Mouse (Mus musculus): ENCODE results near the gene Cryba2. TPM values are rescaled to one million over a fixed set of nuclear protein-coding genes. Genes with fewer than 3 reads are reported as not detected.

The Cryba2 gene
- polyA plus RNA-seq (2015; fragmentation: Nextera tagmentation; extraction: Ambion mirVana) = 0.50 and 0.93 TPM in 2 replicates

DNA sequence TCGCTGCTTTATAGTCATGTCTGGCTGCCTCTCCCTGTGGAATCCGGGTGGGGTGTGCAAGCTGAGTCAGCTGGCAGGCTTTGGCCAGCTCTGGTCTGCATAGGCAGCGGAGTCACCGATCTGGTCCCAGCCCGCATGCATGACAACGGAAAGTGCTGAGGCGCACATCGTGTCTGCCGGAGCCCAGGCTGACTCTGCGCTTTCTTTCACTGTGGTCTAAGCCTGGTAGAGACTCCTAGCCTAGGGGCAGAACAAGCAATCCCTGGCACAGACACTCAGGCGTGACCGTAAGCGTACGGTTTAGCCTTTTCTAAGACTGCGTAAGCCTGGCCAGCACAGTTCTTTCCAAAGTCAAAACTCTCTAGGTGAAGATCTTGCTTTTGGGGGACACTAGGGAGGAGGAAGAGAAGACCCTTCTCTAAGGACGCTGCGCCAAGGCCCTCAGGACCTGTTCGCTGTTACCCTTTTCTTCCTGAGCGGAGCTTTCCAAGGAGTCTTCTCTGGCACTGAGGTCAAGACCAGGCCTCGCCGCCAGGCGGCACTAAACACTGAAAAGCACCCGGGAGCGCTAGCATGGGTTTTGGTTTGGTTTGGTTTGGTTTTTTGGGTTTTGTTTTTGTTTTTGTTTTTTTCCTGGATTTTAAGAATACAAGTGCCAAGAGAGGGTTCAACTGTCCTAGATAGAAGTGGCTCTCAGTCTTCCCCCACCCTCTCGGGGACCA lies at the start of gene Cryba2:
TSS of gene Cryba2 (minus strand) at position 10 of the 722 bp plus-strand sequence.
- H3K36me3 ChIP-seq (ENCODE audit: control insufficient read depth, insufficient read depth, low read length) = no peaks in the 10 kb centered on the region
- no peaks in the 10 kb centered on the region for H3K9me3 ChIP-seq (ENCODE audit: control insufficient read depth, low read length)
- DNase-seq (ENCODE audit: low spot score) = peak; percentile 76
- H3K4me1 ChIP-seq (replicated peaks; ENCODE audit: control insufficient read depth, insufficient read depth) = no peaks in the 10 kb centered on the region
- peak within 1 kb of the TSS; percentile 14; the same call in 1 of the 2 replicates for H3K4me2 ChIP-seq (replicated peaks; ENCODE audit: low read depth)
- no peak within 1 kb of the TSS for H3K27ac ChIP-seq (replicated peaks)
- ATAC-seq (ENCODE audit: low FRiP score, low TSS enrichment) = peak; percentile 48; the same call in 1 of the 2 replicates
- no peak within 1 kb of the TSS for H3K9ac ChIP-seq (ENCODE audit: low read length)
- WGBS = 4% methylated on average over 25 of the region's 25 CpGs
- H3K27me3 ChIP-seq (ENCODE audit: control insufficient read depth, insufficient read depth, low read length) = peaks cover 13% of the 10 kb centered on the region; the same call in 1 of the 2 replicates
- no peak within 1 kb of the TSS; the same call in 1 of the 2 replicates for H3K4me3 ChIP-seq (ENCODE audit: low read depth, low read length)
- no peak for TF ChIP-seq EP300 (optimal IDR thresholded peaks at IDR 0.05)
- peak; percentile 82 for TF ChIP-seq CTCF (IDR thresholded peaks at IDR 0.05; ENCODE audit: low read depth)

DNA sequence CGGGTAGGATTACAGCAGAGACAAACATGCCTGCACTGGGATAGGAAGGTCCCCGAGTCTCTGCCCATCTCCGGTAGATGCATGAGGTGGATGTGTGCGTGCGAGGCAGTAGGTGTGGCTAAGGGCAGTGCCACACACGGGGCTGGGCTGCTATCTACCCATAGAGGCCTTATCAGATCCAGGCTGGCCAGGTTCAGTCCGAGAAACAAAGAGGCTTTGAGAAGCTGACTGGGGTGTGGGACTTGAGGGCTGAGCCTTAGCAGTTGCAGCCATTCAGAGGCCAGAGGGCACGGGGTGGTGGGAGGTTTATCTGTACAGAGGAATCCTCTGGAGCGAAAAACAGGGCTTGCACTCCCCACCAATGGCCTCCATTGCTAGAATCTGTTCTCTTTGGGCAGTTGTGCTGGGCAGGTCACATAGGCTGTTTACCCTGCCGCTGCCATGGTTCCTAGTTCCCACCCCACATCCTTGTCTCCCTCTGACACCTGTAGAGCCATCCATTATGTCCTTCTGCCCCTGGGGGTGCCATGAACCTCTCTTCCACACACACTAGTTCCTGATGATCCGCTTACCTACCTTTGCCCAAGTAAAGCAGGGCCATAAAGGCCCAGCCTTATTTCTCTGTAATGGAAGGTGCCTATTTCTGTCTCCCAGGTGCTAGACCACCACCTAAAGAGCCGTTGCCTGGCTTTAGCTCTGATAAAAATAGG lies 48.9 kb upstream of the Cryba2 start:
- peak; percentile 87 for ATAC-seq (ENCODE audit: low FRiP score, low TSS enrichment)
- Histone ChIP-seq H3K36me3 (ENCODE audit: control insufficient read depth, insufficient read depth, low read length) (no peaks in the 10 kb centered on the region), H3K27ac (replicated peaks) (no peak overlapping the region; the same call in 1 of the 2 replicates), H3K9ac (ENCODE audit: low read length) (no peak overlapping the region), H3K9me3 (ENCODE audit: control insufficient read depth, low read length) (no peaks in the 10 kb centered on the region), H3K27me3 (ENCODE audit: control insufficient read depth, insufficient read depth, low read length) (no peaks in the 10 kb centered on the region; the same call in 1 of the 2 replicates), H3K4me1 (replicated peaks; ENCODE audit: control insufficient read depth, insufficient read depth) (no peaks in the 10 kb centered on the region), H3K4me3 (ENCODE audit: low read depth, low read length) (no peak overlapping the region), H3K4me2 (replicated peaks; ENCODE audit: low read depth) (no peak overlapping the region)
- DNase-seq (ENCODE audit: low spot score) = peak; percentile 70
- TF ChIP-seq EP300 (optimal IDR thresholded peaks at IDR 0.05) (no peak), CTCF (IDR thresholded peaks at IDR 0.05; ENCODE audit: low read depth) (no peak)
- WGBS = 40% methylated on average over 12 of the region's 12 CpGs

DNA sequence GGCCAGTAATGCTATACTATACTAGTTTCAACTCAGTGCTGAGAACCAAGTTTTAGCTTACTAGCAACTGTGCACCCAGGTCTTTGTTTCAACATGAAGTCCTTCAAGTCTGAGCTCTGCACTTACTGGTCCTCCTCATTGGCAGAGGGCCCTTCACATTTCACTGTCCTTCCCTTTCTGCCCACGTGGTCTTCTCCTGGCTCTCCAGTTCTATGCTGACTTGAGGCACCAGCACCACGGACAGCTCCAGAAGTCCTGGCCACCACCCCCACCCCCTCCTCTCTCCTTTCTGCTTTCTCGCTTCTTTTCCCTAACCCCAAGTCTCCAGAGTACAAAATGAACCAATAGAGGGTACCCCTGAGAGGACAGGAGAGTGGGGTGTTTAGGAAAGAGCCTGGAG lies 46.8 kb upstream of the Cryba2 start:
- no peaks in the 10 kb centered on the region for H3K4me1 ChIP-seq (replicated peaks; ENCODE audit: control insufficient read depth, insufficient read depth)
- no peak overlapping the region for H3K9ac ChIP-seq (ENCODE audit: low read length)
- no peak overlapping the region for H3K27ac ChIP-seq (replicated peaks)
- DNase-seq (ENCODE audit: low spot score) = no peak
- H3K9me3 ChIP-seq (ENCODE audit: control insufficient read depth, low read length) = no peaks in the 10 kb centered on the region
- no peak overlapping the region for H3K4me3 ChIP-seq (ENCODE audit: low read depth, low read length)
- no peak overlapping the region for H3K4me2 ChIP-seq (replicated peaks; ENCODE audit: low read depth)
- ATAC-seq (ENCODE audit: low FRiP score, low TSS enrichment) = no peak
- WGBS = 0% methylated on average over 3 of the region's 3 CpGs
- TF ChIP-seq CTCF (IDR thresholded peaks at IDR 0.05; ENCODE audit: low read depth) (no peak), EP300 (optimal IDR thresholded peaks at IDR 0.05) (no peak)
- no peaks in the 10 kb centered on the region for H3K36me3 ChIP-seq (ENCODE audit: control insufficient read depth, insufficient read depth, low read length)
- H3K27me3 ChIP-seq (ENCODE audit: control insufficient read depth, insufficient read depth, low read length) = no peaks in the 10 kb centered on the region

DNA sequence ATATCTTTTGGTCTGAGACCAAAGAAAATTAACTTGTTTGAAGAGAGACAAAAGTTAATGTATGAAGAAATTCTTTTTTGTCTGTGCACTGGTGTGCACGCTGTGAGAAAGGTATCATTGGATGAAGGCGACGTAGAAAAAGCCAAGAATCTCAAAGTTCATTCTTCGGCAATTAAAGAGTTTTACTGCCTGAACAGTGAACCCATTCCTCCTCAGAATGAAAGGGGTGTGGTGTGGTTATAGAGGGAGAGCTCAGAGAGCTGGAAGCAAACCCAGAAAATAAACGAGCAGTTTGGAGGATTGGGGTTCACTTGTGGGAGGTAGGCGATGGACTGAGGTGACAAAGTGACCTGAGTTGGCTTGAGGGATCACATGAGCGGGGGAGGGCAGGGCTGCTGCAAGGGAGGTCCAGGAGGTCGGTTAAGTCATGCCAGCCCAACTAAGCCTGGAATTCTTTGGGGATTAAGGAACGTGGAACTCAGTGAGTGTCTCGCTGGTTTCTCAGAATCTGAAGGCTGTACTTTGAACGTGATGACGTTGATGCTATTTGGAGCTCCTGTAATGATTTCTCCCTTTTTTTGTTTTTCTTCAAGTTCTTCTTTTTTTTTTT lies 43.4 kb upstream of the Cryba2 start:
- Histone ChIP-seq H3K4me1 (replicated peaks; ENCODE audit: control insufficient read depth, insufficient read depth) (no peaks in the 10 kb centered on the region), H3K4me2 (replicated peaks; ENCODE audit: low read depth) (no peak overlapping the region), H3K9ac (ENCODE audit: low read length) (no peak overlapping the region), H3K4me3 (ENCODE audit: low read depth, low read length) (no peak overlapping the region), H3K27me3 (ENCODE audit: control insufficient read depth, insufficient read depth, low read length) (no peaks in the 10 kb centered on the region), H3K9me3 (ENCODE audit: control insufficient read depth, low read length) (no peaks in the 10 kb centered on the region), H3K36me3 (ENCODE audit: control insufficient read depth, insufficient read depth, low read length) (no peaks in the 10 kb centered on the region), H3K27ac (replicated peaks) (no peak overlapping the region)
- no peak for DNase-seq (ENCODE audit: low spot score)
- TF ChIP-seq CTCF (IDR thresholded peaks at IDR 0.05; ENCODE audit: low read depth) (no peak), EP300 (optimal IDR thresholded peaks at IDR 0.05) (no peak)
- no peak for ATAC-seq (ENCODE audit: low FRiP score, low TSS enrichment)
- 45% methylated on average over 12 of the region's 12 CpGs for WGBS

DNA sequence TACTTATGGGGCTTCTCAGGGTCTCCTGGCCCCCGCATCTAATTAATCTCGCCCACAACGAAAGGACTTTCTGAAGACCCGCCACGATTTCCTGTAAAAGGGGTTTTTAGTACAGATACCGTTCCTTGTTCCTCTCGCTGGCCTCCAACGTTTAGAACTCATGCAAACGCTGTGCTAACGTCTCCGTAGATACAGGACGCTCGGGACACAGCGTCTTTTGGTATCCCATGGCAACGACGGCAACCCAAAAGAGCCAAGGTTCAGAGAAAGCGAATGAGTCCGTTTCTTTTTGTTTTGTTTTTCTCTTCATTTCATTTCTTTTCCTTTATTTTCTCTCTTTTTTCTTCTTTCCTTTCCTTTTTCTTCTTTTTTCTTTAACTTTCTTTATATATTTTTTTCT lies 42.5 kb upstream of the Cryba2 start, which contains the start of gene Cfap65:
TSS of gene Cfap65 (minus strand) at position 198 of the 400 bp plus-strand sequence.
- H3K4me1 ChIP-seq (replicated peaks; ENCODE audit: control insufficient read depth, insufficient read depth) = no peaks in the 10 kb centered on the region
- H3K27me3 ChIP-seq (ENCODE audit: control insufficient read depth, insufficient read depth, low read length) = no peaks in the 10 kb centered on the region
- H3K9ac ChIP-seq (ENCODE audit: low read length) = no peak within 1 kb of the TSS
- ATAC-seq (ENCODE audit: low FRiP score, low TSS enrichment) = no peak
- TF ChIP-seq EP300 (optimal IDR thresholded peaks at IDR 0.05) (no peak), CTCF (IDR thresholded peaks at IDR 0.05; ENCODE audit: low read depth) (no peak)
- DNase-seq (ENCODE audit: low spot score) = peak; percentile 70
- WGBS = 2% methylated on average over 18 of the region's 18 CpGs
- no peaks in the 10 kb centered on the region for H3K9me3 ChIP-seq (ENCODE audit: control insufficient read depth, low read length)
- no peak within 1 kb of the TSS for H3K27ac ChIP-seq (replicated peaks)
- 0 out of 2 replicates have a peak within 1 kb of the TSS, but pooled peaks have one; percentile 10 for H3K4me3 ChIP-seq (ENCODE audit: low read depth, low read length)
- H3K36me3 ChIP-seq (ENCODE audit: control insufficient read depth, insufficient read depth, low read length) = no peaks in the 10 kb centered on the region
- 0 out of 2 replicates have a peak within 1 kb of the TSS, but pooled peaks have one; percentile 32 for H3K4me2 ChIP-seq (replicated peaks; ENCODE audit: low read depth)

Data from stomach, postnatal 0 days (tissue).